Mouse (Mus musculus) embryonic facial prominence, embryonic 11.5 days (tissue): ENCODE data around the gene Stard3nl. TPM values are rescaled to one million over a fixed set of nuclear protein-coding genes. Genes with fewer than 3 reads are reported as not detected.

ENCODE experiments used
- ATAC-seq: fragments of 200-750 bp; cut with Nextera tagmentation; replicated peaks from 2 replicates; pipeline ENCODE4 v1.8.0; 2017; ENCODE audit warnings: low read depth; ENCODE audit not compliant: insufficient number of reproducible peaks, low FRiP score, low TSS enrichment
- DNase-seq: peaks from one replicate; pipeline ENCODE4 v3.0.0-alpha.2; 2015; ENCODE audit warnings: low spot score
- H3K27ac ChIP-seq: fragments of 300-500 bp; sonication (generic); replicated peaks from 2 replicates; pipeline ENCODE4 v1.5.1; 2014; ENCODE audit warnings: mild to moderate bottlenecking, low read depth, low read length, control low read depth
- H3K27me3 ChIP-seq: fragments of 300-500 bp; sonication (generic); 2 replicates; pipeline ENCODE4 v1.6.1; 2014; ENCODE audit warnings: mild to moderate bottlenecking, low read length, moderate library complexity, mixed read lengths; ENCODE audit not compliant: control insufficient read depth, insufficient read depth
- H3K36me3 ChIP-seq: fragments of 300-500 bp; sonication (generic); replicated peaks from 2 replicates; pipeline ENCODE4 v1.6.1; 2014; ENCODE audit warnings: low read depth, mild to moderate bottlenecking, low read length, moderate library complexity, mixed read lengths; ENCODE audit not compliant: control insufficient read depth, insufficient read depth
- H3K4me1 ChIP-seq: fragments of 300-500 bp; sonication (generic); 2 replicates; pipeline ENCODE4 v1.6.1; 2014; ENCODE audit warnings: low read length, mixed read lengths; ENCODE audit not compliant: control insufficient read depth, insufficient read depth
- H3K4me2 ChIP-seq: fragments of 300-500 bp; sonication (generic); 2 replicates; pipeline ENCODE4 v1.6.1; 2014; ENCODE audit warnings: low read depth, mild to moderate bottlenecking, control low read depth, low read length, moderate library complexity
- H3K4me3 ChIP-seq: fragments of 300-500 bp; sonication (generic); 2 replicates; pipeline ENCODE4 v1.5.1; 2014; ENCODE audit warnings: low read depth, low read length, control low read depth
- H3K9ac ChIP-seq: fragments of 300-500 bp; sonication (generic); replicated peaks from 2 replicates; pipeline ENCODE4 v1.6.1; 2014; ENCODE audit warnings: mild to moderate bottlenecking, control low read depth, low read length
- H3K9me3 ChIP-seq: fragments of 300-500 bp; sonication (generic); replicated peaks from 2 replicates; pipeline ENCODE4 v1.6.1; 2016; ENCODE audit warnings: mild to moderate bottlenecking, low read length, inconsistent platforms, mixed read lengths; ENCODE audit not compliant: control insufficient read depth
- WGBS: fragments of 180-500 bp; shearing (Covaris S2); extraction: QIAGEN DNeasy Blood & Tissue Kit; methylation state at CpG from one replicate; pipeline ENCODE4 v1.1.7; 2014; 5-methylcytosine and 5-hydroxymethylcytosine counted together
- polyA plus RNA-seq: library from polyadenylated mRNA; unstranded; fragments of >200 nt; fragmentation: Nextera tagmentation; extraction: Ambion mirVana; gene quantifications from 2 replicates; pipeline ENCODE4 v1.2.1, GENCODE M21; 2014

The Stard3nl gene
- polyA plus RNA-seq, 1 experiment from 2014 or later: 141 TPM

- Histone ChIP-seq H3K27me3 (no peaks in the 10 kb centered on the region), H3K27ac (no peak overlapping the region), H3K4me1 (no peaks in the 10 kb centered on the region), H3K4me3 (no peak overlapping the region), H3K9ac (no peak overlapping the region), H3K36me3 (no peaks in the 10 kb centered on the region), H3K9me3 (no peaks in the 10 kb centered on the region), H3K4me2 (no peak overlapping the region)
- no peak for DNase-seq
- WGBS: 76% methylated on average over 8 of the region's 8 CpGs
- ATAC-seq: no peak
Measured at GRCm38 (mm10) chr13:19415894-19416531, 20.4 kb upstream of the Stard3nl start.

DNA sequence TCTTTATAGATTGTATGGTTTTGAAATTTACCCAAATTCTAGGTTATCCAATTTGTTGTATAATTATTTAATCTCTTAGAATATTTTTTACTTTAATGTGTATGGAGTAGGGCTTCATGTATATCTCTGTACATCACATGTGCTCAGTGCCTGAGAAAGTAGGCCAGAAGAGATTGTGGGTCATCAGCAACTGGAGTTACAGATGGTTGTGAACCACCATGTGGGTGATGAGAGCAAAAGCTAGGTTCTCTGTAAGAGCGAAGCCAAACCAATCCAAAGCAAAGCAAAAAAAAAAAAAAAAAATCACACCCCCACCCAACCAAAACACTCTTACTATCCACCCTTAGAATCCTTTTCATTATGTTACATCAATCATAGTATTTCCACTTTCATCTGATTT is 19.7 kb upstream of the Stard3nl start:
- H3K27me3 ChIP-seq: no peaks in the 10 kb centered on the region
- H3K4me1 ChIP-seq: no peaks in the 10 kb centered on the region
- H3K4me3 ChIP-seq: no peak overlapping the region
- H3K4me2 ChIP-seq: no peak overlapping the region
- H3K9me3 ChIP-seq: no peaks in the 10 kb centered on the region
- ATAC-seq (no peak), DNase-seq (no peak)
- 93% methylated on average over 1 of the region's 1 CpGs for WGBS
- H3K36me3 ChIP-seq: no peaks in the 10 kb centered on the region
- no peak overlapping the region for H3K27ac ChIP-seq
- no peak overlapping the region for H3K9ac ChIP-seq

DNA sequence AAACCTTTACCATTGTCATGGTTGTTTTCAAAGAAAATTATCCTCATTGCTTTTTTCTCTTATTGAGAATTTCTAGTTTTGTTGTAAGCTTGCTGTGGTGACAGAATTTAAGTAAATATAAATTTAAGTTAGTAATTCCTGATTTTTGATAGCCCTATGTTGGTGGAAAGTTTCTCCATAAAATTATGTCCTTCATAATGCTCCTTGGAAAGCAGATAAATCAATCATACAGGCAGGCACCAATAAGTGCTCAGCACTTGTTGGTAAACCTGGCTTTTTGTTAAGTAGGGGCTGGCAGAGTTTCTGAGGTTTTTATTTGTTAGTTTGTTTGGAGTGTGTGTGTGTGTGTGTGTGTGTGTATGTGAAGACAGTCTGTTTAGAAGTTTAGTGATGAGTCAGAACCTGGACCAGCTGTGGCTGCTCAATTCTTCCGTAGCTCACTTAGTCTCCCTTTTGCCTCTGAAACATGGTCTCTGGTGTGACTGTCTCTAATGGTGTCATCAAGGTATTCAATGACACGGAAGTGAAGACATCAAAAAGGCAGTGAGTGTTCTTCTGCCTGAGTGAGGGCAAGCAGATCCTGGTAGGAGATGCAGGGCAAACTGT is 16.8 kb upstream of the Stard3nl start:
- 88% methylated on average over 2 of the region's 2 CpGs for WGBS
- ATAC-seq: no peak

GRCm38 (mm10) chr13:19411886-19412285 is 16.3 kb upstream of the Stard3nl start:
- ATAC-seq: no peak
- Histone ChIP-seq H3K9me3 (no peaks in the 10 kb centered on the region), H3K4me3 (no peak overlapping the region), H3K27me3 (no peaks in the 10 kb centered on the region), H3K27ac (no peak overlapping the region), H3K36me3 (no peaks in the 10 kb centered on the region), H3K4me1 (no peaks in the 10 kb centered on the region), H3K9ac (no peak overlapping the region), H3K4me2 (no peak overlapping the region)
- no peak for DNase-seq
- 79% methylated on average over 5 of the region's 5 CpGs for WGBS

More for the DNA sequence above, 16.8 kb upstream of the Stard3nl start:
- H3K9me3 ChIP-seq: no peaks in the 10 kb centered on the region
- H3K27ac ChIP-seq: no peak overlapping the region
- H3K4me3 ChIP-seq: no peak overlapping the region
- no peaks in the 10 kb centered on the region for H3K4me1 ChIP-seq
- H3K27me3 ChIP-seq: no peaks in the 10 kb centered on the region
- H3K9ac ChIP-seq: no peak overlapping the region
- no peak for DNase-seq
- no peak overlapping the region for H3K4me2 ChIP-seq
- no peaks in the 10 kb centered on the region for H3K36me3 ChIP-seq

DNA sequence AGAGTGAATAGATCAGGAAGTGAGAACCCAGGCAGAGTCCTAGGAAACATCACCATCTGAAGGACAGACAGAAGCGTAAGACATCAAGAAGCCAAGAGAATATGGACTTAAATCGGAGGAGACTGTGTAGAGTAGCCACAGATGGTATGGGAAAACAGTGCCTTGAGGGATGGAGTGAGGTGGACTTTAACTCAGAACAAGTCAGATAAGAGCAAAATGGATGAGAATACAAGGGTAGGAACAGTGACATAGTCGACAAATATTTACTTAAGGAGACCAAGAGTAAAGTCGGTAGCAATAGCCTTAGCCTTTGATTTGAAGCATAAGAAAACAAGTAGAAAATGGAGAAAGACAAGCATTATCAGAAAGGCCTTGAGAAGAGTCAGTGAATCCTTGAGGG is 15.1 kb upstream of the Stard3nl start:
- WGBS: 89% methylated on average over 4 of the region's 4 CpGs

GRCm38 (mm10) chr13:19407953-19408352 is 12.4 kb upstream of the Stard3nl start:
- DNase-seq: no peak
- H3K9me3 ChIP-seq: no peaks in the 10 kb centered on the region
- no peaks in the 10 kb centered on the region for H3K4me1 ChIP-seq
- WGBS: 93% methylated on average over 2 of the region's 2 CpGs
- no peak overlapping the region for H3K9ac ChIP-seq
- ATAC-seq: no peak
- H3K27me3 ChIP-seq: no peaks in the 10 kb centered on the region
- H3K4me2 ChIP-seq: no peak overlapping the region
- no peak overlapping the region for H3K4me3 ChIP-seq
- H3K27ac ChIP-seq: no peak overlapping the region
- no peaks in the 10 kb centered on the region for H3K36me3 ChIP-seq

More for the DNA sequence above, 15.1 kb upstream of the Stard3nl start:
- DNase-seq: no peak
- Histone ChIP-seq H3K36me3 (no peaks in the 10 kb centered on the region), H3K4me3 (no peak overlapping the region), H3K27me3 (no peaks in the 10 kb centered on the region), H3K4me2 (no peak overlapping the region), H3K4me1 (no peaks in the 10 kb centered on the region), H3K27ac (no peak overlapping the region), H3K9me3 (no peaks in the 10 kb centered on the region), H3K9ac (no peak overlapping the region)
- no peak for ATAC-seq

- Histone ChIP-seq H3K4me2 (no peak overlapping the region), H3K4me1 (no peaks in the 10 kb centered on the region), H3K9ac (no peak overlapping the region), H3K27me3 (no peaks in the 10 kb centered on the region), H3K27ac (no peak overlapping the region), H3K36me3 (no peaks in the 10 kb centered on the region), H3K4me3 (no peak overlapping the region), H3K9me3 (no peaks in the 10 kb centered on the region)
- WGBS: 88% methylated on average over 2 of the region's 2 CpGs
- ATAC-seq (no peak), DNase-seq (no peak)
Measured at GRCm38 (mm10) chr13:19404623-19405022, 9.0 kb upstream of the Stard3nl start.
